Mouse (Mus musculus): ENCODE measurements around the gene Cpt2.

- TF ChIP-seq CTCF (IDR thresholded peaks at IDR 0.05; ENCODE audit: extremely low read depth, insufficient read depth, insufficient read length, insufficient replicate concordance) (no peak), POLR2A (IDR thresholded peaks at IDR 0.05; ENCODE audit: low read depth, low read length) (peak; percentile 63)
These were observed at the start of gene Cpt2 for GRCm38 (mm10) chr4:107923145-107923802.
